Mouse (Mus musculus): ENCODE measurements at regions not wholly inside any gene's neighbourhood (a gene's known extent, or its start where the extent isn't known, plus 50 kb on each side); places are given as distances from the start of the nearest gene placed in this dataset.

DNA sequence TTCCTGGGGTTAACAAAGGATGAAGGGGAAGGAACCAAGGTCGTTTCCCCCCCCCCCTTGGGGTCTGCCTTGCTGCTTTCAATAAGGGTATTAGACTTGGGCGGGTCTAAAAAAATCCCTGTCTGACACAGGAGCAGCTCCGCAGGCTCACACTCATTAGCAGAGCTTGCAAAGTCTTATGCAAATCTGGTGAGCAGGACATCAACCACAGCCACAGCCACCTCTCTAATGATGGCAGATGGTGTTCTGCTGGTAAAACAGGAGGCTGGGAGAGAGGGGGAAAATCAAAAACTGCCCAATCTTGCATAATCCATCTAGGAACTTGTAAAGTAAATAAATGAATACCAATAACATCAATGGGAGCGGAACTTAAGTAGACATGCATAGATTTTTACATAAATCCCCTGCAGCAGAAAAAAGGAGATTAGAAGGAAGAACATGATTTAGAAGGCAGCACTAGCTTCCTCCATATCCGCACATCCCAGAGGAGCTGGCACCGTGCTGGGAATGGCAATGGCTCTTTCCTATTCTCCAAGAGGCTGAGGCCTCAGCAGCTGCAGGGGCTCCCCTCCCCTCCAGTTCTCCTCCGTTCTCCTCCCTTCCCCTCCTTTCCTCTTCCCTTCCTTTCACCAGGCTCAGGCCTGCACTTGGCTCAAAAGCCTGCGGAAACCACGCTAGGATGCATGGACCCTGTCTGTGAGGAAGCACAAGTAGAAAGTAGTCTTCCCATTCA, 65.6 kb upstream of the Pirt start:
- TF ChIP-seq CTCF (IDR thresholded peaks at IDR 0.05) (no peak), EP300 (IDR thresholded peaks at IDR 0.05) (no peak)
